Mouse (Mus musculus): ENCODE results near the gene C2. TPM values are rescaled to one million over a fixed set of nuclear protein-coding genes. Genes with fewer than 3 reads are reported as not detected.
A peak's percentile ranks its signal among the peaks of the same experiment; 100 is the strongest.

Gene C2
- polyA plus RNA-seq, 1 experiment from 2014 or later, result 0.44 TPM

- peak within 1 kb of the TSS; percentile 22; the same call in 1 of the 2 replicates for H3K4me2 ChIP-seq (ENCODE audit: low read depth, severe bottlenecking)
- H3K4me1 ChIP-seq (ENCODE audit: control insufficient read depth, insufficient read depth, low read length), result no peaks in the 10 kb centered on the region
- no peak within 1 kb of the TSS for H3K27ac ChIP-seq (replicated peaks; ENCODE audit: low read depth, low read length)
Observed at GRCm38 (mm10) chr17:34881683-34882310, 16.3 kb downstream of the C2 start, which contains the start of gene Gm20547. TSS of gene Gm20547 (minus strand) at chr17:34882042.

DNA sequence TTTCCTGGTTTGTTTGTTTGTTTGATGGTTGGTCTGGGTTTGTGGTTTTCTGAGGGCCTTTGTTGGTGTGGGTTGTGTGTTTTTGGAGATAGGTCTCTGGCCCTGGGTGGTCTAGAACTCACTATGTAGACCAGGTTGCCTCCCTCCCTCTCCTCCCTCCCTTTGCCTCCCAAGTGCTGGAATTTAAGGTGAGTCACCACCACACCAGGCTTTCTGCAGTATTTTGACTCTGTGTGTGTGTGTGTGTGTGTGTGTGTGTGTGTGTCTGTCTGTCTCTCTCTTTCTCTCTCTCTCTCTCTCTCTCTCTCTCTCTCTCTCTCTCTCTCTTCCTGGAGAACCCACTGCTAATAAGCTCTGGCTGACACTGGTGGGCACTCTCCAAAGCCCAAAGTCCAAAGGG is 16.9 kb downstream of the C2 start:
- DNase-seq (ENCODE audit: low spot score) (no peak), ATAC-seq (ENCODE audit: insufficient number of reproducible peaks, low FRiP score, low TSS enrichment, low read depth) (no peak)
- no peak overlapping the region for H3K4me2 ChIP-seq (ENCODE audit: low read depth, severe bottlenecking)
- no peak overlapping the region for H3K9ac ChIP-seq (ENCODE audit: low read length)
- no peak overlapping the region for H3K4me3 ChIP-seq (ENCODE audit: low read depth, low read length)
- no peaks in the 10 kb centered on the region for H3K4me1 ChIP-seq (ENCODE audit: control insufficient read depth, insufficient read depth, low read length)
- no peak overlapping the region for H3K27ac ChIP-seq (replicated peaks; ENCODE audit: low read depth, low read length)
- H3K9me3 ChIP-seq (ENCODE audit: control insufficient read depth, low read length), result no peaks in the 10 kb centered on the region
- no peaks in the 10 kb centered on the region for H3K36me3 ChIP-seq (ENCODE audit: control insufficient read depth, insufficient read depth, low read length)
- no peaks in the 10 kb centered on the region for H3K27me3 ChIP-seq (ENCODE audit: control insufficient read depth, insufficient read depth, low read length)

More at GRCm38 (mm10) chr17:34881683-34882310, 16.3 kb downstream of the C2 start, which contains the start of gene Gm20547:
- no peaks in the 10 kb centered on the region for H3K36me3 ChIP-seq (ENCODE audit: control insufficient read depth, insufficient read depth, low read length)
- H3K9me3 ChIP-seq (ENCODE audit: control insufficient read depth, low read length), result no peaks in the 10 kb centered on the region
- no peaks in the 10 kb centered on the region for H3K27me3 ChIP-seq (ENCODE audit: control insufficient read depth, insufficient read depth, low read length)
- ATAC-seq (ENCODE audit: insufficient number of reproducible peaks, low FRiP score, low TSS enrichment, low read depth) (no peak), DNase-seq (ENCODE audit: low spot score) (no peak)
- no peak within 1 kb of the TSS for H3K4me3 ChIP-seq (ENCODE audit: low read depth, low read length)
- WGBS, result 10% methylated on average over 15 of the region's 15 CpGs
- no peak within 1 kb of the TSS for H3K9ac ChIP-seq (ENCODE audit: low read length)

DNA sequence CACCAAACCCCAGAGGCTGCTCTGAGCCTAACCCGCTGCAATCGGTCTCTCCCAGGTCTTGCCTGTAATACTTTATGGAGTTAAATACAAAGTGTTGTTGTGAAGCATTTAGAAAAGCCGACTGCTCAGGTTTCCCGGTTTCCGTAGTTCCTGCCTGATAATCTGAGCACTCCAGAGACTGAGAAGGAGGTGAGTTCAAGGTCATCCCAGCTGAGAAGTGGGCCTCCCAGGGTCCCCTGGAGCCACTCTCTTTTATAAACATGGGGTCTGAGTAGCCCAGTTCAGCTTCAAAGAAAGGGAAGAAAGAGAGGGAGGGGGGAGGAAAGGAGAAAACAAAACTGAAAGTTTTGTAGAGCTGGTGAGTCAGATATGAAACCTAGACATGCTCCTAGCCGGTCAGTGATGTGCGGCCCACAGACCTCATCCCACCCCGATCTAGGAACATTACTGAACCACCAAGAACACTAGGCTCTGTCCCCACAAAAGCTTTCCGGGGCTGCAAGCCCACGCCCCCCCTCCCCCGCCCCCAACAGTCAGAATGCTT is 18.7 kb downstream of the C2 start, which contains the start of gene Zbtb12:
Zbtb12 (plus strand) TSS at position 148 of the 544 bp plus-strand sequence.
- H3K9ac ChIP-seq (ENCODE audit: low read length), result no peak within 1 kb of the TSS
- H3K4me2 ChIP-seq (ENCODE audit: low read depth, severe bottlenecking), result no peak within 1 kb of the TSS
- no peak within 1 kb of the TSS for H3K27ac ChIP-seq (replicated peaks; ENCODE audit: low read depth, low read length)
- no peak within 1 kb of the TSS for H3K4me3 ChIP-seq (ENCODE audit: low read depth, low read length)
- WGBS, result 60% methylated on average over 11 of the region's 11 CpGs
- no peaks in the 10 kb centered on the region for H3K4me1 ChIP-seq (ENCODE audit: control insufficient read depth, insufficient read depth, low read length)
- ATAC-seq (ENCODE audit: insufficient number of reproducible peaks, low FRiP score, low TSS enrichment, low read depth) (no peak), DNase-seq (ENCODE audit: low spot score) (no peak)
- no peaks in the 10 kb centered on the region for H3K36me3 ChIP-seq (ENCODE audit: control insufficient read depth, insufficient read depth, low read length)
- H3K9me3 ChIP-seq (ENCODE audit: control insufficient read depth, low read length), result no peaks in the 10 kb centered on the region
- no peaks in the 10 kb centered on the region for H3K27me3 ChIP-seq (ENCODE audit: control insufficient read depth, insufficient read depth, low read length)

GRCm38 (mm10) chr17:34874321-34874720 is 23.7 kb downstream of the C2 start:
- WGBS, result 91% methylated on average over 6 of the region's 6 CpGs

DNA sequence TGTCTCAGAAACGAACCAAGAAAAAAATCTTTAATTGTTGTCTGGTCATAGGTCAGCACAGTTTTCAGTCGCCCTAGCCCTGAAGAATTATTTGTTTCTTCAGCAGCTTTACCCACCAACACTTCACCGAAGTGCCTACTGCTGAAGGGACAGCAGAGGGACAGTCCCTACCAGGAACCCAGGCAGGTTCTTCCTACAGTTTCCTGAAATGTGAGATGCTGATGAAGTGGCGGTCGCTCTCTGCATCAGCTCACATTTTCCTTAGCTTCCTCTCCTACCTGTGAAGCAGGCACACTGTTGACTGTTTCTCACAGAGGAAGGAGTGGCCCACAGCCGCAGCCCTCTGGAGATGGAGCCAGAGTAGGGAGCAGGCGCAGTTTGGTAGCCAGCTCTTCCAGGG is 32.1 kb downstream of the C2 start:
- Histone ChIP-seq H3K27me3 (ENCODE audit: control insufficient read depth, insufficient read depth, low read length) (no peaks in the 10 kb centered on the region), H3K9ac (ENCODE audit: low read length) (no peak overlapping the region), H3K36me3 (ENCODE audit: control insufficient read depth, insufficient read depth, low read length) (no peaks in the 10 kb centered on the region), H3K9me3 (ENCODE audit: control insufficient read depth, low read length) (no peaks in the 10 kb centered on the region), H3K4me3 (ENCODE audit: low read depth, low read length) (no peak overlapping the region), H3K4me2 (ENCODE audit: low read depth, severe bottlenecking) (no peak overlapping the region), H3K4me1 (ENCODE audit: control insufficient read depth, insufficient read depth, low read length) (no peaks in the 10 kb centered on the region), H3K27ac (replicated peaks; ENCODE audit: low read depth, low read length) (no peak overlapping the region)
- 60% methylated on average over 7 of the region's 7 CpGs for WGBS
- no peak for ATAC-seq (ENCODE audit: insufficient number of reproducible peaks, low FRiP score, low TSS enrichment, low read depth)
- no peak for DNase-seq (ENCODE audit: low spot score)

More at GRCm38 (mm10) chr17:34874321-34874720, 23.7 kb downstream of the C2 start:
- no peaks in the 10 kb centered on the region for H3K36me3 ChIP-seq (ENCODE audit: control insufficient read depth, insufficient read depth, low read length)
- H3K27me3 ChIP-seq (ENCODE audit: control insufficient read depth, insufficient read depth, low read length), result no peaks in the 10 kb centered on the region
- no peaks in the 10 kb centered on the region for H3K9me3 ChIP-seq (ENCODE audit: control insufficient read depth, low read length)
- no peaks in the 10 kb centered on the region for H3K4me1 ChIP-seq (ENCODE audit: control insufficient read depth, insufficient read depth, low read length)
- DNase-seq (ENCODE audit: low spot score) (no peak), ATAC-seq (ENCODE audit: insufficient number of reproducible peaks, low FRiP score, low TSS enrichment, low read depth) (no peak)
- no peak overlapping the region for H3K4me3 ChIP-seq (ENCODE audit: low read depth, low read length)
- no peak overlapping the region for H3K9ac ChIP-seq (ENCODE audit: low read length)
- no peak overlapping the region for H3K4me2 ChIP-seq (ENCODE audit: low read depth, severe bottlenecking)
- no peak overlapping the region for H3K27ac ChIP-seq (replicated peaks; ENCODE audit: low read depth, low read length)

GRCm38 (mm10) chr17:34862416-34863081 is 35.5 kb downstream of the C2 start, which contains the start of gene Cfb:
TSS of gene Cfb (minus strand) at chr17:34862518.
- H3K27me3 ChIP-seq (ENCODE audit: control insufficient read depth, insufficient read depth, low read length), result no peaks in the 10 kb centered on the region
- H3K4me1 ChIP-seq (ENCODE audit: control insufficient read depth, insufficient read depth, low read length), result no peaks in the 10 kb centered on the region
- no peak within 1 kb of the TSS for H3K4me3 ChIP-seq (ENCODE audit: low read depth, low read length)
- H3K9me3 ChIP-seq (ENCODE audit: control insufficient read depth, low read length), result no peaks in the 10 kb centered on the region
- no peaks in the 10 kb centered on the region for H3K36me3 ChIP-seq (ENCODE audit: control insufficient read depth, insufficient read depth, low read length)
- no peak within 1 kb of the TSS for H3K27ac ChIP-seq (replicated peaks; ENCODE audit: low read depth, low read length)
- WGBS, result 59% methylated on average over 8 of the region's 8 CpGs
- DNase-seq (ENCODE audit: low spot score) (no peak), ATAC-seq (ENCODE audit: insufficient number of reproducible peaks, low FRiP score, low TSS enrichment, low read depth) (no peak)
- H3K4me2 ChIP-seq (ENCODE audit: low read depth, severe bottlenecking), result no peak within 1 kb of the TSS
- H3K9ac ChIP-seq (ENCODE audit: low read length), result no peak within 1 kb of the TSS

DNA sequence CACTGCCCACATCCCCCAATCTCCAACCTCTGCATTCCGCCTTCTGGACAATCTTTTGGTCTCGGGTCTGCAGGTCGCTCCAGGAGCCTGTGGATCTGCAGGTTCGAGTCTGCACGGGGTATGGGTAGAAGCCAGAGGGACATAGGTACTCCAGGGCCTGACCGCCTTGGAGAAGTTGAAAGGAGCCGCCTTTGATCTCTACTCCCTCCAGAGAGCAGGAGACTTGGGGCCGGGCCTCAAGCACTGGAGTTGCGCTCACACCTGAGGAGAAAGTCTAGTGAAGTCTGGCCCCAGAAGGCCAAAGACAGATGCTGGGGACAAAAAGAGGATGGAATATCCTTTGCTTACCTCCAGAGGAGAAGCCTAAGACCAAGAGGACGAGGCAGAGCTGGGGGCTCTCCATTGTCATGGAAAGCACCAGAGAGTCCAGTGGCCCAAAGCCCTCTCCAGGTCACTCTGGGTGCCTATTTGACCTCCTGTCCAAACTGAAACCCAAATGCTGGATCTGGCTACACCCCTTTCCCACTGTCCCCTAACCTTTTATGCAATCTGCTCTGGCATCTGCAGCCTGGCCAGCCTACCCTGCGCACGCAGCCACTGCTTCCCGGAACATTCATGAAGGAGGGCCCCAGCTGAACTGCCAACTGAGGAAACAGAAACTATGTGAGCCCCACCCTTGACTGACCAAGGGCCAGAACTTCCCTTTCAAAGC is 36.2 kb downstream of the C2 start:
- Histone ChIP-seq H3K4me2 (ENCODE audit: low read depth, severe bottlenecking) (no peak overlapping the region), H3K9me3 (ENCODE audit: control insufficient read depth, low read length) (no peaks in the 10 kb centered on the region), H3K27me3 (ENCODE audit: control insufficient read depth, insufficient read depth, low read length) (no peaks in the 10 kb centered on the region), H3K4me1 (ENCODE audit: control insufficient read depth, insufficient read depth, low read length) (no peaks in the 10 kb centered on the region), H3K9ac (ENCODE audit: low read length) (no peak overlapping the region), H3K4me3 (ENCODE audit: low read depth, low read length) (no peak overlapping the region), H3K36me3 (ENCODE audit: control insufficient read depth, insufficient read depth, low read length) (peaks cover 4% of the 10 kb centered on the region; the same call in 1 of the 2 replicates), H3K27ac (replicated peaks; ENCODE audit: low read depth, low read length) (no peak overlapping the region)
- 63% methylated on average over 13 of the region's 13 CpGs for WGBS
- ATAC-seq (ENCODE audit: insufficient number of reproducible peaks, low FRiP score, low TSS enrichment, low read depth), result no peak
- no peak for DNase-seq (ENCODE audit: low spot score)

DNA sequence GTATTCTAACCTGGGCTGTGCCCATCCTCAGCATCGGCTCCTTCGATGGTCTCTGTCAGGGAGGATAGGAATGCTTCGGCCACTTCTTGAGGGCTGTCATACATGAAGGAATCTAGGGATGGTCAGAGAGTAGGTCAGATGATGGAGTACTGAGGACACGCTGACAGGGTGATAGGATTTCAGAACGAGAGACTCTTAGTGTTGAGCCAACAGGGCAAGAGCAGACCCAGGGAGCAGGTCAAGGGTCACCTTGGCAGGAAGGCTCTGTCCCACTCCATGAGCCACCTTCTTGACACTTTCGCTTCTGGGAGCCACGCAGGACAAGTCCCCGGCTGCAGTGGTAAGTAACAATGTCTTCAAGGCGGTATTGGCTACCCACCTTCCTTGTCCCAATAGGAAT is 37.6 kb downstream of the C2 start:
- Histone ChIP-seq H3K4me2 (ENCODE audit: low read depth, severe bottlenecking) (no peak overlapping the region), H3K4me1 (ENCODE audit: control insufficient read depth, insufficient read depth, low read length) (no peaks in the 10 kb centered on the region), H3K27me3 (ENCODE audit: control insufficient read depth, insufficient read depth, low read length) (no peaks in the 10 kb centered on the region), H3K27ac (replicated peaks; ENCODE audit: low read depth, low read length) (no peak overlapping the region), H3K9me3 (ENCODE audit: control insufficient read depth, low read length) (no peaks in the 10 kb centered on the region), H3K4me3 (ENCODE audit: low read depth, low read length) (no peak overlapping the region), H3K9ac (ENCODE audit: low read length) (no peak overlapping the region), H3K36me3 (ENCODE audit: control insufficient read depth, insufficient read depth, low read length) (peaks cover 7% of the 10 kb centered on the region)
- DNase-seq (ENCODE audit: low spot score), result no peak
- WGBS, result 89% methylated on average over 9 of the region's 9 CpGs
- ATAC-seq (ENCODE audit: insufficient number of reproducible peaks, low FRiP score, low TSS enrichment, low read depth), result no peak
